Mouse (Mus musculus) erythroblast, embryonic 14.5 days (primary cell): ENCODE results near the gene Efna5. TPM values are rescaled to one million over a fixed set of nuclear protein-coding genes. Genes with fewer than 3 reads are reported as not detected.

Experiments
- H3K27me3 ChIP-seq: 2 replicates; pipeline ENCODE4 v1.6.1; 2012; ENCODE audit warnings: inconsistent platforms; ENCODE audit not compliant: control insufficient read depth
- H3K36me3 ChIP-seq: 2 replicates; pipeline ENCODE4 v1.6.1; 2012; ENCODE audit warnings: mild to moderate bottlenecking, inconsistent platforms; ENCODE audit not compliant: control insufficient read depth
- H3K4me1 ChIP-seq: 2 replicates; pipeline ENCODE4 v1.6.1; 2012; ENCODE audit warnings: inconsistent platforms; ENCODE audit not compliant: control insufficient read depth
- H3K4me3 ChIP-seq: replicated peaks from 2 replicates; pipeline ENCODE3; 2012; ENCODE audit warnings: moderate library complexity, mild to moderate bottlenecking, inconsistent platforms
- H3K9me3 ChIP-seq: 2 replicates; pipeline ENCODE4 v1.6.1; 2012; ENCODE audit warnings: low read length, inconsistent platforms, mixed read lengths; ENCODE audit not compliant: control insufficient read depth
- GATA1 ChIP-seq: IDR thresholded peaks from 2 replicates; pipeline ENCODE4 v1.6.1; 2012; ENCODE audit warnings: low read length, inconsistent platforms, mixed read lengths
- TAL1 ChIP-seq: IDR thresholded peaks from 3 replicates; pipeline ENCODE4 v1.6.1; 2012; ENCODE audit warnings: low read length, inconsistent platforms, mixed read lengths
- polyA plus RNA-seq: library from polyadenylated mRNA; stranded (reverse); fragments of >175 nt; gene quantifications from 2 replicates; pipeline ENCODE4 v1.2.3, GENCODE M21; 2012

The Efna5 gene
- not detected in 2 replicates for polyA plus RNA-seq

- TF ChIP-seq TAL1 (no peak), GATA1 (no peak)
- Histone ChIP-seq H3K9me3 (no peaks in the 10 kb centered on the region), H3K4me3 (peak within 1 kb of the TSS; percentile 28), H3K4me1 (peaks cover 2% of the 10 kb centered on the region; the same call in 1 of the 2 replicates), H3K27me3 (peaks cover 74% of the 10 kb centered on the region), H3K36me3 (no peaks in the 10 kb centered on the region)
These were observed at the start of gene Efna5 for GRCm38 (mm10) chr17:62881176-62881790. Gene Efna5, minus strand, starts transcription at chr17:62881317.

DNA sequence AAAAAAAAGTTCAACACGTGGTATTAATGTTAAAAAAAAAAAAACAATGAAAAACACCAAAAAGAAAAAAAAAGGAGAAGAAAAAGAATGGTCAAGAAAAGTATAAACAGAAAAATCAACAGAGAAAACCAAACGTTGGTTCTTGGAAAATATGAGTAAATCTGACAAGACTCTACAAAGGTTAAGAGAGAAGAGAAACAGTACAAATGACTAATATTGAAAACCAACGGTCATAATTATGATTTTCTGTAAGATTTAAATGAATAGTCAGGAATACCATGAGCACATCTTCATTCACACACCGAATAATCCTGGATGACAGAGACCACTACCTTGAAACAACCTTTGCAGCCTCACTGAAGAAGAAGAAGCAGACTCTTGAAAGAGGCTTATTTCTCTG lies 34.2 kb upstream of the Efna5 start:
- Histone ChIP-seq H3K36me3 (no peaks in the 10 kb centered on the region), H3K9me3 (no peaks in the 10 kb centered on the region; the same call in 1 of the 2 replicates), H3K27me3 (no peaks in the 10 kb centered on the region), H3K4me1 (no peaks in the 10 kb centered on the region), H3K4me3 (no peak overlapping the region)
- TF ChIP-seq TAL1 = no peak
- TF ChIP-seq GATA1 = no peak

DNA sequence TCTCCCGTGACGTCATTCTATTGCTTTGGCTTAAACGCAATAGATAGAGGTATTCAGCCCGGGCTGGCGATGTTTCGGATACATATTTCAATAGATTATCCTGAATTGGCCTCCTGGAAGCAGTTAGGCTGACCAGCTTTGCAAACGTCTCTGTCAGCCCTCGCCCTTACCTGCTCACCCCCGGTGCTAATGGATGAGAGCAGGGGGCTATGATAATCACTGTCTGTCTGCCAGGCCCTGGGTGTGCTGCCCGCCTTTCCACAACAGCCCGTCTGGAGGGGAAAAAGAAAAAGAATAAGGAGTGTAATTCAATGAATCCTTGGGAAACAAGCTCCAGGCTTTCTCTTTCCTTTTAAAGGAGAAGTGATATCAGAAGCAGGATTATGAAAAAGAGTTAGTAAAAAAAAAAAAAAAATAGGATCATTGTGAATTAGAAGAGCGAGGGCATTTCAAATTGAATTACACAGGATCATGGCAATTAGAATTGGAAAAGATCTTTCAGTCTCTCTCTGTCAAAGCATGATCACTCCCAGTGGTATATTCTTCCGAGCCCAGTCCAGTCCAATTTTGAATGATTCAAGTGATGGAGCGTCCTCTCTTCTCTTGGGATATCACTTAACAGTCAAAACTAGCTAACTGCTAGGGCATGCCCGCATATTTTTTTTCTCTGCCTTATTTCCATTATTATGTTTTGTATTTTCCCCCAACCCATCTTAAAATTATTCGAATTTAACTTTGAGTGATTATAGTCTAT lies 24.8 kb upstream of the Efna5 start:
- Histone ChIP-seq H3K4me1 (no peaks in the 10 kb centered on the region), H3K9me3 (no peaks in the 10 kb centered on the region; the same call in 1 of the 2 replicates), H3K27me3 (no peaks in the 10 kb centered on the region), H3K4me3 (no peak overlapping the region), H3K36me3 (no peaks in the 10 kb centered on the region)
- TF ChIP-seq TAL1 (no peak), GATA1 (no peak)

GRCm38 (mm10) chr17:62899066-62899465 lies 17.9 kb upstream of the Efna5 start:
- no peak for TF ChIP-seq TAL1
- TF ChIP-seq GATA1 = no peak
- Histone ChIP-seq H3K27me3 (no peaks in the 10 kb centered on the region), H3K36me3 (no peaks in the 10 kb centered on the region)

DNA sequence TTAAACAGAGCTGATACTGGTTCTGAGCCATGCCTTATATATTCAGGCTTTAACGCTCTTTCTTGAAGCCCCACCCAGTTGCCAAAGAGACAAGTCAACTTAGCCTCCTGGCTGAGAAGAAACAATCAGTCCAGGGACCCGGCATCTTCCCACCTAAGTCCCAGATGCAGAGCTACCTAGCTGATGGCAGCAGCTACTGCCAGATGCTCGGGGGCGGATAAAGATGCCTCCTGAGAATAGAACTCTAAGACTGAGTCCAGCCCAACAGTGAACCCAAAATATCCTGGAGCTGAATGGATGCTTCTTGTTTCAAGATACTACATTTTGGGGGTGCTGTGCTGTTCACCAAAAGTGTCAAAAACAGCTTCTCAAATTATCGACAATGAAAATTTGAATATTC lies 8.9 kb upstream of the Efna5 start:
- Histone ChIP-seq H3K27me3 (peaks cover 7% of the 10 kb centered on the region), H3K36me3 (no peaks in the 10 kb centered on the region), H3K9me3 (no peaks in the 10 kb centered on the region), H3K4me1 (no peaks in the 10 kb centered on the region), H3K4me3 (no peak overlapping the region)
- TF ChIP-seq GATA1 (no peak), TAL1 (no peak)

More at GRCm38 (mm10) chr17:62899066-62899465, 17.9 kb upstream of the Efna5 start:
- Histone ChIP-seq H3K4me1 (no peaks in the 10 kb centered on the region), H3K4me3 (no peak overlapping the region), H3K9me3 (no peaks in the 10 kb centered on the region)

- no peaks in the 10 kb centered on the region for H3K9me3 ChIP-seq
- no peak for TF ChIP-seq TAL1
- TF ChIP-seq GATA1 = no peak
- H3K27me3 ChIP-seq = peaks cover 66% of the 10 kb centered on the region
- peaks cover 2% of the 10 kb centered on the region; the same call in 1 of the 2 replicates for H3K4me1 ChIP-seq
- no peak overlapping the region for H3K4me3 ChIP-seq
- H3K36me3 ChIP-seq = no peaks in the 10 kb centered on the region
These were observed 3.0 kb upstream of the Efna5 start for GRCm38 (mm10) chr17:62884129-62884506.

DNA sequence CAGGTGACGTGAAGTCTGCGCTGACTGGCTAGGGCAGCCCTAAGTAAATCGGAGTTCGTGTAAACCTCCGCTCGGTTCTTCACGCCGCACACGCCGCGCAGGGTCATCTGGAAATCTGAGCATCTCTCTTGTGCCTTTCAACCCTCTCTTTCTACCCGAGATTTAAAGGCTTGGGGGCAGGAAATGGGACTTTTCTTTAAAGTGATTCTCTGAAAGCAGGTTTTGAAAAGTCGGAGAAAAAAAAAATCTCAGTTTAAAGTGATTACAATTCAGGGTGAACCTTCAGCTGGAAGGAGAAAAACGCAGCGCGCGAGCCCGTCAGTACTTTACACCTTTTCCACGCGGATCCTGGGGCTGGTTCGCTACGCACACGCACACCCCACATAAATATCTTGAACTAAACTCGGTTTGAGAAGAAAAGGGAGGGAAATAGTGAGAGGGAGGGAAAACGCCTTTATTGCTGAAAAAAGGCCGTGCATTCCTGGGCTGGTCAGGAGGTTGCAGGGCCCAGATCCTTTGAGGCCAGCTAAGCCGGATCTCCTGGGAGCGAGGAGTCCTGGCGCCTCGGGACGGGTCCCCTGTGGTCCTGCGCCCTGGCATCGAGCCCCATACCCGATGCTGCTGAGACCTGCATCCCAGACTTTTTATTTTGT lies 2.5 kb upstream of the Efna5 start:
- no peak for TF ChIP-seq GATA1
- TF ChIP-seq TAL1 = no peak
- Histone ChIP-seq H3K4me1 (peaks cover 2% of the 10 kb centered on the region; the same call in 1 of the 2 replicates), H3K27me3 (peaks cover 71% of the 10 kb centered on the region), H3K36me3 (no peaks in the 10 kb centered on the region), H3K9me3 (no peaks in the 10 kb centered on the region), H3K4me3 (peak overlapping the region; percentile 12)

- TF ChIP-seq TAL1 = no peak
- TF ChIP-seq GATA1 = no peak
- Histone ChIP-seq H3K27me3 (peaks cover 74% of the 10 kb centered on the region), H3K9me3 (no peaks in the 10 kb centered on the region), H3K4me3 (peak overlapping the region; percentile 45), H3K4me1 (peaks cover 2% of the 10 kb centered on the region; the same call in 1 of the 2 replicates), H3K36me3 (no peaks in the 10 kb centered on the region)
These were observed 1.8 kb upstream of the Efna5 start for GRCm38 (mm10) chr17:62882726-62883475.
